Mouse (Mus musculus) CH12.LX (cell line): ENCODE results near the gene Klk9. TPM values are rescaled to one million over a fixed set of nuclear protein-coding genes. Genes with fewer than 3 reads are reported as not detected.

ENCODE experiments used
- DNase-seq: peaks from one replicate; pipeline ENCODE4 v3.0.0-alpha.2; 2013; ENCODE audit errors: extremely low read depth
- H3K27ac ChIP-seq: 2 replicates; pipeline ENCODE4 v1.5.1; 2012; ENCODE audit warnings: low read depth, mild to moderate bottlenecking, control low read depth, moderate library complexity; ENCODE audit not compliant: insufficient read depth
- H3K27me3 ChIP-seq: replicated peaks from 2 replicates; pipeline ENCODE3; 2012; ENCODE audit warnings: inconsistent platforms
- H3K36me3 ChIP-seq, 2 experiments: replicated peaks in 1 of 2; 2 replicates each; pipeline versions ENCODE3 to v1.6.1; 2012; ENCODE audit warnings: inconsistent platforms in 1 of 2, low read length in 1 of 2, mild to moderate bottlenecking in 1 of 2, mixed read lengths in 1 of 2, moderate library complexity in 1 of 2; ENCODE audit not compliant: control insufficient read depth in 1 of 2, insufficient read depth in 1 of 2
- H3K4me1 ChIP-seq, 2 experiments: 2 replicates each; pipeline ENCODE4 v1.6.1; 2012; ENCODE audit warnings: inconsistent platforms in 1 of 2, moderate library complexity in 1 of 2; ENCODE audit not compliant: insufficient read depth in 2 of 2, control insufficient read depth in 1 of 2
- H3K4me2 ChIP-seq: 2 replicates; pipeline ENCODE4 v1.6.1; 2012; ENCODE audit warnings: low read depth, mild to moderate bottlenecking, control low read depth; ENCODE audit not compliant: poor library complexity, insufficient read depth, severe bottlenecking
- H3K4me3 ChIP-seq, 3 experiments: fragments of 150-350 bp in 1 of 3; sonication (generic) in 1 of 3; replicated peaks in 1 of 3; 2 replicates each; pipeline versions ENCODE3 to v1.5.1; 2011 to 2012; ENCODE audit warnings: low read depth in 2 of 3, low read length in 2 of 3, mild to moderate bottlenecking in 2 of 3, moderate library complexity in 2 of 3, control low read depth in 1 of 3, improper control_type of control experiment in 1 of 3, inconsistent platforms in 1 of 3, mixed read lengths in 1 of 3; ENCODE audit not compliant: poor library complexity in 1 of 3
- H3K79me2 ChIP-seq: replicated peaks from 2 replicates; pipeline ENCODE4 v1.6.1; 2012; ENCODE audit warnings: mild to moderate bottlenecking, moderate library complexity; ENCODE audit not compliant: control insufficient read depth, poor library complexity, insufficient read depth, severe bottlenecking; ENCODE audit errors: extremely low read depth
- H3K9ac ChIP-seq: 2 replicates; pipeline ENCODE4 v1.6.1; 2012; ENCODE audit warnings: low read depth, mild to moderate bottlenecking, control low read depth, moderate library complexity; ENCODE audit not compliant: insufficient read depth
- H3K9me3 ChIP-seq: replicated peaks from 2 replicates; pipeline ENCODE3; 2012; ENCODE audit warnings: low read length, inconsistent platforms, mixed read lengths
- CHD2 ChIP-seq: IDR thresholded peaks from 2 replicates; pipeline ENCODE4 v1.6.1; 2011; ENCODE audit warnings: low read length, improper control_type of control experiment
- CTCF ChIP-seq, 2 experiments: IDR thresholded peaks in 1 of 2; conservative IDR thresholded peaks in 1 of 2; 2 replicates each; pipeline ENCODE4 v1.5.1; 2011 to 2012; ENCODE audit warnings: low read depth in 2 of 2, low read length in 2 of 2, improper control_type of control experiment in 1 of 2, inconsistent platforms in 1 of 2, mild to moderate bottlenecking in 1 of 2, moderate library complexity in 1 of 2
- ELF1 ChIP-seq: IDR thresholded peaks from 2 replicates; pipeline ENCODE4 v1.6.1; 2014; ENCODE audit warnings: low read depth, mild to moderate bottlenecking, inconsistent platforms, low read length, improper control_type of control experiment
- ETS1 ChIP-seq: conservative IDR thresholded peaks from 2 replicates; pipeline ENCODE4 v1.6.1; 2012; ENCODE audit warnings: low read depth, mild to moderate bottlenecking, inconsistent platforms, low read length, improper control_type of control experiment, moderate library complexity
- JUN ChIP-seq: IDR thresholded peaks from 2 replicates; pipeline ENCODE4 v1.6.1; 2011; ENCODE audit warnings: low read depth, mild to moderate bottlenecking, low read length, improper control_type of control experiment, moderate library complexity; ENCODE audit not compliant: insufficient read depth
- KAT2A ChIP-seq: IDR thresholded peaks from 2 replicates; pipeline ENCODE4 v1.6.1; 2012; ENCODE audit warnings: low read length, improper control_type of control experiment, inconsistent platforms; ENCODE audit not compliant: insufficient replicate concordance
- MAX ChIP-seq: IDR thresholded peaks from 2 replicates; pipeline ENCODE4 v1.6.1; 2011; ENCODE audit warnings: low read length, improper control_type of control experiment
- MYC ChIP-seq: IDR thresholded peaks from 2 replicates; pipeline ENCODE4 v1.6.1; 2011; ENCODE audit warnings: low read depth, mild to moderate bottlenecking, improper control_type of control experiment, low read length
- POLR2AphosphoS2 ChIP-seq: IDR thresholded peaks from 2 replicates; pipeline ENCODE4 v1.6.1; 2011; ENCODE audit warnings: low read depth, low read length, improper control_type of control experiment
- RAD21 ChIP-seq: IDR thresholded peaks from 2 replicates; pipeline ENCODE4 v1.6.1; 2011; ENCODE audit warnings: low read depth, mild to moderate bottlenecking, low read length, improper control_type of control experiment, moderate library complexity
- RCOR1 ChIP-seq: conservative IDR thresholded peaks from 2 replicates; pipeline ENCODE4 v1.6.1; 2012; ENCODE audit warnings: low read depth, mild to moderate bottlenecking, inconsistent platforms, low read length, improper control_type of control experiment
- SMC3 ChIP-seq: IDR thresholded peaks from 2 replicates; pipeline ENCODE4 v1.6.1; 2011; ENCODE audit warnings: low read depth, low read length, improper control_type of control experiment
- TBP ChIP-seq: conservative IDR thresholded peaks from 2 replicates; pipeline ENCODE4 v1.6.1; 2011; ENCODE audit warnings: low read depth, low read length, improper control_type of control experiment
- TCF12 ChIP-seq: IDR thresholded peaks from 2 replicates; pipeline ENCODE4 v1.6.1; 2014; ENCODE audit warnings: low read depth, mild to moderate bottlenecking, inconsistent platforms, low read length, improper control_type of control experiment
- USF1 ChIP-seq: IDR thresholded peaks from 2 replicates; pipeline ENCODE4 v1.6.1; 2014; ENCODE audit warnings: low read depth, mild to moderate bottlenecking, inconsistent platforms, low read length, improper control_type of control experiment
- USF2 ChIP-seq: conservative IDR thresholded peaks from 2 replicates; pipeline ENCODE4 v1.6.1; 2011; ENCODE audit warnings: low read depth, low read length, improper control_type of control experiment
- dilution Hi-C: fragments of 300-500 bp; cut with MboI; formaldehyde crosslinking; loops from 2 replicates; pipeline ENCODE4 v1.14.3; 2020; ENCODE audit warnings: low sequenced_read_pairs; ENCODE audit not compliant: extremely low pct_unique_long_range_greater_than_20kb, extremely low pct_ligation_motif_present
- in situ Hi-C: fragments of 300-500 bp; cut with MboI; formaldehyde crosslinking; loops from 3 replicates; pipeline ENCODE4 v1.14.3; 2019; ENCODE audit warnings: low sequenced_read_pairs, low pct_ligation_motif_present, low pct_unique_long_range_greater_than_20kb, mixed read lengths
- polyA plus RNA-seq: library from polyadenylated mRNA; unstranded; fragments of >175 nt; gene quantifications from 2 replicates; pipeline ENCODE4 v1.2.1, GENCODE M21; 2012; ENCODE audit warnings: low read depth; ENCODE audit not compliant: insufficient read length
- total RNA-seq, 2 experiments: library from RNA; depleted of rRNA; stranded (reverse); fragments of 300-350 nt in 1 of 2; fragments of >200 nt in 1 of 2; gene quantifications; 2 replicates each; pipeline ENCODE4 v1.2.3; 2012 to 2014

Gene Klk9
- total and polyA plus RNA-seq, 3 experiments = 0.08 TPM; not detected in 2

DNA sequence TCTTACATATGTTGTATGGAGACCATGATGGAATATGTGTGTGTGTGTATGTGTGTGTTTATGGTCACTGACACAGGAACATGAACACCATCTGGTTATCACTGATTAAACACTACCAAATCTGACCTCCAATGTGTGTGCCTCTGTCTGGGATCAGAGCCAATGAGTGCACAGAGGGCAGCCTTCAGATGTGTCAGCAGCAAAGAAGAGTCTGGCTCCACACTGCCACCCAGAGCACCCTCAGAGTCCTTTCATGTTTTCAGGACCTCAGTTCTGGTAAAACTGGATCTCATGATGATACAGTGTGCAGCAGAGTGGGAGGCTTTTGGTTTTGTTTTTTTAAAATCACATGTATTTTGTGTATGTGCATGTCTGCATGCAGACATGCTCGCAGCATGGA, 6.4 kb upstream of the Klk9 start:
- no peaks in the 10 kb centered on the region for H3K9me3 ChIP-seq
- dilution Hi-C loops (no loop called here), in situ Hi-C loops (loop anchor here (25.0 kb wide), 1 partner anchor 298 kb away; the partner anchor contains the start of gene Iglon5)
- peaks cover 78% of the 10 kb centered on the region for H3K27me3 ChIP-seq
- no peak overlapping the region for H3K4me3 ChIP-seq
- peaks cover 5 to 7% of the 10 kb centered on the region in 2 experiments; a peak in 1 of 4 replicates for H3K4me1 ChIP-seq
- H3K9ac ChIP-seq = no peak overlapping the region
- H3K36me3 ChIP-seq = no peaks in the 10 kb centered on the region
- no peak overlapping the region for H3K4me2 ChIP-seq
- DNase-seq = no peak
- TF ChIP-seq CTCF (conservative IDR thresholded peaks at IDR 0.05 in 1 of 2, IDR thresholded peaks at IDR 0.05 in 1 of 2; ENCODE audit: low read depth in 2 of 2, low read length in 2 of 2) (peak in 1 of 2 experiments; percentile 44; a peak in 2 of 4 replicates), RAD21 (peak; percentile 12), TBP (no peak), SMC3 (peak; percentile 10)
- H3K79me2 ChIP-seq = no peaks in the 10 kb centered on the region
- no peak overlapping the region for H3K27ac ChIP-seq

DNA sequence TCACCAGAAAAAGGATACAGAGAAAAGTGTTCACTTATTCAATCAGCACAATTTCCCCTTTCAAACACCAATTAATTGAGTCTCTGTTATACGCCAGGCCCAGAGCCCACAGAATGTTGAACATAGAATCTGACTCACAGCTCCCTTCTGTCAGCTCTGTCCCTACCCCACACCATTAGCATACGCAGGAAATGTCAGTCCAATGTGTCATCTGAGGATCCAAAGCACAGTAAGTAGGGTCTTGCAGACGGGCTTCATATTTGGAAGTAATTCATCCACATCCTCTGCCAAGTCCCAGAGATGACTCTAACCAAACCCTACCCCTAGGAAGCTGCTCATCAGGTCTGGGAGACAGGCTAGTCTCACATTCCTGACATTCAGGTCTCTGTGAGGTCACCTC, 3.6 kb upstream of the Klk9 start:
- no peak overlapping the region for H3K4me3 ChIP-seq
- H3K27me3 ChIP-seq = peaks cover 75% of the 10 kb centered on the region
- H3K79me2 ChIP-seq = no peaks in the 10 kb centered on the region
- H3K9me3 ChIP-seq = no peaks in the 10 kb centered on the region
- H3K4me2 ChIP-seq = no peak overlapping the region
- no peaks in the 10 kb centered on the region for H3K36me3 ChIP-seq
- in situ Hi-C loops = loop anchor here (25.0 kb wide), 1 partner anchor 301 kb away; the partner anchor contains the start of gene Iglon5
- no peak overlapping the region for H3K27ac ChIP-seq
- no peak for DNase-seq
- H3K9ac ChIP-seq = no peak overlapping the region
- TF ChIP-seq TBP = no peak
- TF ChIP-seq ELF1 = no peak
- no peak for TF ChIP-seq CHD2
- no peak for TF ChIP-seq POLR2AphosphoS2
- TF ChIP-seq ETS1 = no peak
- no peak for TF ChIP-seq TCF12
- no peak for TF ChIP-seq MYC
- TF ChIP-seq KAT2A = no peak
- no peak for TF ChIP-seq MAX
- no peak for TF ChIP-seq RCOR1
- no peak for TF ChIP-seq USF1
- no peak for TF ChIP-seq JUN
- no peak for TF ChIP-seq USF2
- TF ChIP-seq RAD21 = no peak
- TF ChIP-seq, all 38 proteins: peak for 0
- dilution Hi-C loops = no loop called here
- no peaks in the 10 kb centered on the region; a peak in 1 of 4 replicates for H3K4me1 ChIP-seq
